Mouse (Mus musculus): ENCODE results near the gene Baiap2l1.

The Baiap2l1 gene

DNA sequence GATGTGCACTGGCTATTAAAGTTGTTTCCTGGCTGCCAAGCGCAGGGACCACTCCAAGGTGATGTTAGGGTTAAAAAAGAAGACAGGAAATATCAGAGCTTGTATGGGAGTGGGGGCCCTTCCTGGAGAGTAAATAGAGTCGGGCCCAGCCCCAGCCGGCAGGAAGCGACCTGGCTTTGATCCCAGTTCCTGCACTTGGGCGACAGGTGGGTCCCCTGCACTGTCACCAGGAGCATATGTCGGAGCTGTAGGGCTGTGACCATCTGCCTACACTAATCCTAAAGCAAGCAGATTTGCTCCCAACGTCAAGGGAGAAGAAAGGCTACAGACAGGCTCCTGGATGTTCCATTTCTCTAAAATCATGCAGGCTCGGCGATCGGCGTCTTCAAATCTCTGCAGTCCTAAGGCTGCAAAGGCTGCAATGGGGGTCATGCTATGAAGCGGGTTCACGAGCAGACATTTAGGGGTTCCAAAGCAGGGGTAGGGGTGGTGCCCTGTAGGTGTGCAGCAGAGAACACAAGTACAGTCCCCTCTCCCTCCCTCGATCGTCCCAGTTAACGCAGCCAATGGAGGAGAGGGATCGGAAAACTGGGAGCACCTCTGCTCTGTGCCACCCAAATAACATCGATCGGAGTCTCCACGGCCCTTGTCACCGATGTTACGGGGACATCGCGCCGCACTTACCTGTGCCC is 135.0 kb downstream of the Baiap2l1 start:
- DNase-seq = peak; percentile 67 to 76

DNA sequence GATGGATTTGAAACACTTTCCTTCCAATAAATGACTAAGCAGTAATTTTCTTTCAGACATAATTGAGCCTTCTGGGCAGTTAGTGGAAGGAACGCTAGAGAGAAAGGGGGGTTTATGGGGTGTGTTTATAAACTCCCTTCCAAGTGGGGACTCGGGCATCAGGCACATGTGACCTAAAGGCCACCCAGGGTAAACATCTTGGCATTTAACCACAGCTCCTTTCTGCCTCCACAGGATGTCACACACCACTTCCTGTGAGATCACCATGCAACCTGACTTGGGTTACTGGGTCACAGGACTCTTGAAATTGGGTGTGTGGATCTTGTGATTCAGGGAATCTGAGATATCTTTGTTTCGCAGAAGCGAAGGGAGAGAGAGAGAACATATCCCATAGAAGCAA is 136.6 kb downstream of the Baiap2l1 start:
- peak; percentile 32 to 59 for DNase-seq

DNA sequence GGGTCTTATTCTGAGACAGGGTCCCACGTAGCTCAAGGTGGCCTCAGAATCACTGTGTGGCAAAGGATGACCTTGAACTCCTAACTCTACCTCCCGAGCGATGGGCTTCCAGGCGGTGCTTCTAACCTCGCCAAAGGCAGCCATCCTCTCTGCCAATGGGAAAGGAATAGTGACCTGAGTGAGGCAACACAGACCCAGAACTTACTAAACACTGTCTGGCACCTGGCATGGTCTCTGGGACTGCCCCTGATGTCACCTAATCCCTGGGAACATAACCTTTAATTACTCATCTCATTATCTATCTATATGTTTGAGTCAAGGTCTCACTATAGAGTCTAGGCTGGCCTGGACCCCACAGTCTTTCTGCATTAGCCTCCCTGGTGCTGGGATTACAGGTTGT is 138.0 kb downstream of the Baiap2l1 start:
- DNase-seq = no peak

DNA sequence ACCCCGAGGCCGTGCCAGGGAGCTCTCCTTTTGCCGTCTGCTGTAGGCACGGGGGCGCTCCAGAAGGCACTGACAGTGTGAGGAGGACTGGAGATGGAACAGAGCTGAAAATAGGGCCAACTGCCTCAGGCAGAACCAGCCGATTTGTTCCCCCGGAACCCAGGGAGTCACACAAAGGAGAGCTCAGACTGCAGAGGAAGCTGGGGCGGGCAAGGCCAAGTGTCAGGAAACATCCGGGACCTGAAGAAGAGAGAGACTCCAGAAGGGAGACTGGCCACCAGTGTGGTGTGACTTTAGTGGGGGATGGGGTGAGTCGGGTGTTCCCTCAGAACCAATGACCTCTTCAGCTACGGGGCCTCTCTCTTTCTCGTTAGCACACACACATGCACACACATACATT is 138.6 kb downstream of the Baiap2l1 start:
- peak; percentile 60 to 62 for DNase-seq

DNA sequence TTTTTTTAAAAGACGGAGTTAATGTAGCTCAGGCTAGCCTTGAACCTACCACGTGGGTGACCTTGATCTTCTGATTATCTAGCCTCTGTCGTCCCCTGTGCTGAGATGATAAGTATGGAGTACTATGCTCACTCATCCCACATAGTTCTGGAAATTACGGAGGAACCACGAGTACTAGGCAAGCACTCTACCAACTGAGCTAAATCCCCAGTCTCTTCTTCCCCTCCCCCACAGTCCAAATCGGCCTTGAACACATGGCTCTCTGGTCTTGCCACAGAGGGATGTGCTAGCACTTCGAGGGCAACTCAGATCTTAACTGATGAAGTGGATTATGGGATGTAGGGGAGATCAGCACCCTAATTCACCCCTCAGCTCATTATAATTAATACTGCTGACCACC is 139.9 kb downstream of the Baiap2l1 start:
- DNase-seq = no peak

DNA sequence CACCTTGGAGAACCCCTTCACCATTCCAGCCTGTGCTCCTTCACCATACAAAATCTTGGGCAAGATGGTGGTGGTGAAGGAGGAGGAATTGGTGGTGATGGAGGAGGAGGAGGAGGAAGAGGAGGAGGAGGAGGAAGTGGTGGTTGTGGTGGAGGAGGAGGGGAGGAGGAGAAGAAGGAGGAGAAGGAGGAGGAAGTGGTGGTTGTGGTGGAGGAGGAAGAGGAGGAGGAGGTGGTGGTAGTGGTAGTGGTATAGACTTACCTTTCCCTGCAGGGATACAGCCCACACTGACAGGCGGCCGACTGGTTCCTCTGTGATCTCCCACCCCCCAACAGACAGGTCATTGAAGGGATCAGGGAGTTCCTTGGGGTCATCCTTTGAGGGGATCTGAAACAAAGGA is 141.9 kb downstream of the Baiap2l1 start:
- no peak for DNase-seq
